Mouse (Mus musculus): ENCODE measurements around the gene Tmem30c. TPM values are rescaled to one million over a fixed set of nuclear protein-coding genes. Genes with fewer than 3 reads are reported as not detected.

Tmem30c gene
- polyA plus RNA-seq (2015; fragmentation: Nextera tagmentation; extraction: Ambion mirVana) = 0.18 and 0.25 TPM in 2 replicates

DNA sequence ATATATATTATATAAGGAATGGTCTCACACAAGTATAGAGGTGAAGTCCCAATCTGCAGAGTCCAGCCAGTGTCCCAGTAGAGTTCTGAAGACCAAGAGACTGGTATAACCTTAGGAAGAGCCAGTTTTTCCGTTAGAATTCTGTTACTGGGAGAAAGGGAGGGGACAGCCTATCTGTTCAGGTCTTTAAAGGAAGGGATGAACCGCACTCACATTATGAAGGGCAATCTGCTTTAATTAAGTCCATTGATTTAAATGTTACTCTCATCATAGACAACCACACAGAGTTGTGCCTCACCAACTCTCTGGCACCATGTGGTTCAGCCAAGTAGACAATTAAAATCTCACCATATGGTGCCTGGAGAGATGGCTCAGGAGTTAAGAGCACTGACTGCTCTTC is at the start of gene Tmem30c:
Gene Tmem30c (minus strand): TSS at position 101 of the 400 bp plus-strand sequence.
- Histone ChIP-seq H3K4me2 (no peak within 1 kb of the TSS), H3K9me3 (no peaks in the 10 kb centered on the region)

DNA sequence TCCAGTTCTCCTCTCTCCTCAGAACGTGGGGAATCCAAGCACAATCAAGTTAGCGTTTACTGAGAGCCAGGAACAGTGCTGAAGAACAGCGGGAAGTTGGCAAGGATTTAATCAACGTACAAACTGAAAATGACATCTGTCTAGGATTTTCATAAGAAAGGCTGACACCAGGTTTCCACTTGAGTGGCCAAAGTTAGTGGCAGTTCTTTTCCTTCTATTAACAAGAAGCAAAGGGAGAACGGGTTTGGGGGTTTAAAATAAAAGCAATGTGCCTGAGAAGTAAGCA is 47.9 kb upstream of the Tmem30c start:
- 32% methylated on average over 5 of the region's 5 CpGs for whole genome bisulfite sequencing
- no peaks in the 10 kb centered on the region for H3K36me3 ChIP-seq
- ATAC-seq (ENCODE audit: insufficient number of reproducible peaks, insufficient read depth, low FRiP score, low TSS enrichment, low read depth) = no peak
- H3K4me1 ChIP-seq = peaks cover 30% of the 10 kb centered on the region
- no peak overlapping the region for H3K4me2 ChIP-seq
- H3K9me3 ChIP-seq = no peaks in the 10 kb centered on the region
- no peak overlapping the region for H3K27ac ChIP-seq
- H3K9ac ChIP-seq = no peak overlapping the region
- no peak overlapping the region for H3K4me3 ChIP-seq
- no peaks in the 10 kb centered on the region for H3K27me3 ChIP-seq

More for the DNA sequence above, at the start of gene Tmem30c:
- Histone ChIP-seq H3K27me3 (no peaks in the 10 kb centered on the region), H3K4me3 (no peak within 1 kb of the TSS), H3K4me1 (no peaks in the 10 kb centered on the region), H3K36me3 (no peaks in the 10 kb centered on the region), H3K9ac (no peak within 1 kb of the TSS), H3K27ac (no peak within 1 kb of the TSS)
- no peak for ATAC-seq (ENCODE audit: insufficient number of reproducible peaks, insufficient read depth, low FRiP score, low TSS enrichment, low read depth)
- 74% methylated on average over 2 of the region's 2 CpGs for whole genome bisulfite sequencing

DNA sequence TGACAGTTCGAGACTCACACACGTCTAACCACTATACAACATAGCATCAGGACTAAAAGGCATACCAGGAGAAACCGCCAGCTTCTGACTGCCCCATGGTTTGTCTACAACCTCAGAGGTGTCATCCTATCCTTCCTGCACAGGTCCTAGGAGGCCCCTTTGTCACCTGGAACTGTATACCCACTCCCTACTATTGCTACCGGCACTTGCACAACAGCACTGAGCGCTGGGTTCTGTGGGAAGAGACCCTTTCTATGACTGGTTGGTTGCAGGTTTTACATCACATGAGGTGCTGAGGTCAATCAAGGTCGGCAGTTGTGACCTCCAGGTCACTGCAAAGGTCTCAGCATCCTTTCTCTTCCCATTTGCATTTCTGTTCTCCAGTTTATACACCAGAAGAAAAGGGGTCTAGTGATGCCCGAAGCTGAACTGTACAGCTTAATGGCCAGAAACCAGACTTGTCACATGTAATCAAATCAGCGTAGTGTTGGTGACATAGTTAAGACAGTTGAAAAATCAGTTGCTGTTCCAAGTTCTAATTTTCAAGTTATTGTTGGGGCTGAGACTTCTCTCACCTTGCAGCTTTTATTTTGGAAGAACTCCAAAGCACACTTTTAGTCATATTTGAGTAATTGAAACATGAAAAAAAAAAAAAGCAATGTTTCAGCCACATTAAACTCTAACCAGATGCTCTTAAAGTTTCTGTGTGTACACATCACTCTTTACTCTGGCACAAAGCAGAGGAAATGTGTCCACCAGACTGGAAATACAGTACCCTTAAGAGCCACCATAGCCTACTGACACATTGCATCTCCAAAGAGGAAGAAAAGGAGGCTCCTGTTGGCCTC is 47.3 kb upstream of the Tmem30c start:
- H3K4me1 ChIP-seq = peaks cover 30% of the 10 kb centered on the region
- no peak overlapping the region for H3K27ac ChIP-seq
- 63% methylated on average over 8 of the region's 8 CpGs for WGBS
- H3K9ac ChIP-seq = no peak overlapping the region
- ATAC-seq (ENCODE audit: insufficient number of reproducible peaks, insufficient read depth, low FRiP score, low TSS enrichment, low read depth) = no peak
- no peaks in the 10 kb centered on the region for H3K27me3 ChIP-seq
- H3K9me3 ChIP-seq = no peaks in the 10 kb centered on the region
- H3K4me2 ChIP-seq = no peak overlapping the region
- H3K4me3 ChIP-seq = no peak overlapping the region
- H3K36me3 ChIP-seq = no peaks in the 10 kb centered on the region

DNA sequence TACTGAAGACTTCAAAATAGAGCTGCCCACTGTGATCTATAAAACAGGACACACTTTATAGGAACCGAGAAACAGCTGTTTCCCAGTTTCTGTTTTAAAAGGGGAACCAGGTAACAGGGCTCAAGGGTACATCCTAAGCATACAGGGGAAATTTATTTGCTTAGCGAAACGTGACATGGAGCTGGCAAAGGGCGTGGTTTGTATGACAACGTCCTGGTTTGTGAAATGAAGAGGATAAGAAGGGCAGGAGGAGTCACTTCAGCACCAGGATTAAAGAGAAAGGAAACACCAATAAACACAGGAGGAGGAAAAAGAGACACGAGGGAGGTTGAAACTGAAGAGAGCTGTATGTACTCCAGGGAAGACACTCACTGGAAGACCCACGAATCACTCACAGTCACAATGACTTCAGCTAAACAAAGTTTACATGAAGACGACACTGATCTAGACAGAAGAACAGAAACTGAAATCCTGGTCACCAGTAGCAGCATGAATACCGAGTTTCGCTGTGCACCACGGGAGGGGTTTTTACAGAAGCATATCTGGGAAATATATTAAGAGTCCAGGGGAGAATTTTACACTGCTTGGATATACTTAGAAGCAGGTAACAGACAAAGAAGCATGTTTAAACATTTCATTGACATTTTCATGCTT is 44.2 kb upstream of the Tmem30c start:
- Histone ChIP-seq H3K4me2 (no peak overlapping the region), H3K4me1 (peaks cover 30% of the 10 kb centered on the region), H3K27me3 (no peaks in the 10 kb centered on the region), H3K36me3 (no peaks in the 10 kb centered on the region), H3K9me3 (no peaks in the 10 kb centered on the region), H3K4me3 (no peak overlapping the region), H3K9ac (no peak overlapping the region), H3K27ac (no peak overlapping the region)
- WGBS = 69% methylated on average over 11 of the region's 11 CpGs
- no peak for ATAC-seq (ENCODE audit: insufficient number of reproducible peaks, insufficient read depth, low FRiP score, low TSS enrichment, low read depth)

DNA sequence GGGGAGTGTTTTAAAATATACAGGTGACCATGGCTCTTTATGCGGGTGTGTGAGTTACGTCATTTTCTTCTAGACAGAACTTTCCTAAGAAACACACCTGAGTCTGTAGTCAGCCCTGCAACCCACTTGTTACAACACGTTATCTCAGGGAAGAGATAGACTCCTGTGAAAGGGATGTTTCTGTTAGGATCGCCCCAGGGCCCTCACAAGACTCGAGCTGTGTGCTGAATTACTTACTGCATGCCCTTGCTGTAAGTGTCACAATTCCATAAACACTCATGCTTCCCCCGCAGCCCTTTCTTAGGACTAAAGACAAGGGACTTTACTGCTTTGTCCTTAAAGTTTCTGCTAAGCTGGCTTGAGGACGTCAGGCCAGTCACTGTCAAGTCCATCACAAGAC is 39.6 kb upstream of the Tmem30c start:
- H3K27ac ChIP-seq = no peak overlapping the region

DNA sequence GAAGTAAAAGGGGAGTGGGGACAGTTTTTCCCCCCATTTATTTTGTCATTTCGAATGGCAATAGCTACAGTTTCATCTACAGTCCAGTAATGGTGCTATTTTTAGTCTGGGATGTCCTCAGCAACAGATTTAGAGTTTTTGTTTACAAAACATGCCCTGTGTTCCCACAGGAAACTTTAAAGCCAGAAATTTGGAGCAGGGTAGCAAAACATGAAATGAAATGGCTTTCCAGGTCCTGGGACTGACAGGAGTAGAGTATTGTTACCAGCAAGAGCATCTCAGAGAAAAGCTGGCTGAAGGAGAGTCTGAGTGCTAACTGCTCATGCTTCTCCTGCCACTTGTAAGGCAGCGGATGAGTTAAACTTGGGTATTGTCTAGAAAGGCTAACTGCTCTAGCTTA is 37.4 kb upstream of the Tmem30c start:
- no peak for ATAC-seq (ENCODE audit: insufficient number of reproducible peaks, insufficient read depth, low FRiP score, low TSS enrichment, low read depth)
- no peak overlapping the region for H3K4me3 ChIP-seq
- no peak overlapping the region for H3K9ac ChIP-seq
- no peaks in the 10 kb centered on the region for H3K27me3 ChIP-seq
- no peak overlapping the region for H3K27ac ChIP-seq
- no peak overlapping the region for H3K4me2 ChIP-seq
- H3K36me3 ChIP-seq = no peaks in the 10 kb centered on the region
- no peaks in the 10 kb centered on the region for H3K9me3 ChIP-seq
- WGBS = 88% methylated on average over 2 of the region's 2 CpGs
- H3K4me1 ChIP-seq = peaks cover 6% of the 10 kb centered on the region; the same call in 1 of the 2 replicates

More for the DNA sequence above, 39.6 kb upstream of the Tmem30c start:
- H3K4me1 ChIP-seq = peaks cover 6% of the 10 kb centered on the region; the same call in 1 of the 2 replicates
- no peak overlapping the region for H3K4me3 ChIP-seq
- no peak overlapping the region for H3K4me2 ChIP-seq
- H3K9ac ChIP-seq = no peak overlapping the region
- 63% methylated on average over 7 of the region's 7 CpGs for WGBS
- no peaks in the 10 kb centered on the region for H3K36me3 ChIP-seq
- no peak for ATAC-seq (ENCODE audit: insufficient number of reproducible peaks, insufficient read depth, low FRiP score, low TSS enrichment, low read depth)
- no peaks in the 10 kb centered on the region for H3K9me3 ChIP-seq
- no peaks in the 10 kb centered on the region for H3K27me3 ChIP-seq

DNA sequence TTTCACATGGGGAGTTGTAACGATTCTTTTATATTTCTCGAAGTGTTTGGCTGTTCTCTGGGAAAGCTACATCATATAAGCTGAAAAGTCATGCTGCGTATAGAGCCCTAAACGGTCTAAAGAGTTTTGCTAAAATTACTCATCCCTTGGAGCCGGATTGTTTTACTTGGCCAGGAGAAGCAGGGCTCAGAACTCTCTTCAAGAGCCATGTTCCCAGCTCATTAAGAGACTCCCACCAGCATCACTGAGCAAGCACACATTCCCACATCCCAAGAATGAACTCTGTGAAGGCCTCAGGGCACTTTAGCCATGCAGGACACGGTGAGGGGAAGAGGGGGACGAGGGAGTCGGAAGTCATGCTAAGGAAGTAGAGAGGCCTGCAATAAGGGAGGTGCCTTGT is 36.4 kb upstream of the Tmem30c start:
- 65% methylated on average over 8 of the region's 8 CpGs for whole genome bisulfite sequencing
- H3K9me3 ChIP-seq = no peaks in the 10 kb centered on the region
- no peak overlapping the region for H3K9ac ChIP-seq
- H3K4me3 ChIP-seq = no peak overlapping the region
- no peak for ATAC-seq (ENCODE audit: insufficient number of reproducible peaks, insufficient read depth, low FRiP score, low TSS enrichment, low read depth)
- H3K27me3 ChIP-seq = no peaks in the 10 kb centered on the region
- H3K27ac ChIP-seq = 0 out of 2 replicates have a peak overlapping the region, but pooled peaks have one; percentile 5
- H3K4me1 ChIP-seq = peaks cover 6% of the 10 kb centered on the region; the same call in 1 of the 2 replicates
- H3K4me2 ChIP-seq = no peak overlapping the region
- H3K36me3 ChIP-seq = no peaks in the 10 kb centered on the region

DNA sequence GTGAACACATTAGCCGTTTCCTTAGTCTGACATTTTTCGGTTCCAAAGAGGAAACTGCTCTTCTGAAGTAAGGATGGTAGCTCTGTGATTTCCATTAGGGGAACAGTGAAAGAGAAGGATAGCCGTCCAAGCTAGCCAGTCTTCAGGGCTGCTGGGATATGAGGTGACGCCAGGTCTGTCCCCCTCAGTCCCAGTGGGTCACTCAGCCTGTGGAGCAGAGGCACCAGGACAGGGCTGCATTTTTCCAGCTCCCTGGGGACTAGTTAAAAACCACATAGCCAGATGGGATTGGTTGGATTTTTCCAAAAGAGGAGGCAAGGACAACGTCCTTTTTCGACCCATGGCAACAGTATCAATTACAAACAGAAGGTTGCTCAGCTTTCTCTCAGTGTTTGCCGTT is 34.3 kb upstream of the Tmem30c start:
- Histone ChIP-seq H3K27me3 (no peaks in the 10 kb centered on the region), H3K9me3 (no peaks in the 10 kb centered on the region), H3K27ac (no peak overlapping the region), H3K4me3 (no peak overlapping the region), H3K4me1 (peaks cover 6% of the 10 kb centered on the region; the same call in 1 of the 2 replicates), H3K36me3 (no peaks in the 10 kb centered on the region), H3K4me2 (no peak overlapping the region), H3K9ac (no peak overlapping the region)
- no peak for ATAC-seq (ENCODE audit: insufficient number of reproducible peaks, insufficient read depth, low FRiP score, low TSS enrichment, low read depth)
- WGBS = 48% methylated on average over 7 of the region's 7 CpGs

DNA sequence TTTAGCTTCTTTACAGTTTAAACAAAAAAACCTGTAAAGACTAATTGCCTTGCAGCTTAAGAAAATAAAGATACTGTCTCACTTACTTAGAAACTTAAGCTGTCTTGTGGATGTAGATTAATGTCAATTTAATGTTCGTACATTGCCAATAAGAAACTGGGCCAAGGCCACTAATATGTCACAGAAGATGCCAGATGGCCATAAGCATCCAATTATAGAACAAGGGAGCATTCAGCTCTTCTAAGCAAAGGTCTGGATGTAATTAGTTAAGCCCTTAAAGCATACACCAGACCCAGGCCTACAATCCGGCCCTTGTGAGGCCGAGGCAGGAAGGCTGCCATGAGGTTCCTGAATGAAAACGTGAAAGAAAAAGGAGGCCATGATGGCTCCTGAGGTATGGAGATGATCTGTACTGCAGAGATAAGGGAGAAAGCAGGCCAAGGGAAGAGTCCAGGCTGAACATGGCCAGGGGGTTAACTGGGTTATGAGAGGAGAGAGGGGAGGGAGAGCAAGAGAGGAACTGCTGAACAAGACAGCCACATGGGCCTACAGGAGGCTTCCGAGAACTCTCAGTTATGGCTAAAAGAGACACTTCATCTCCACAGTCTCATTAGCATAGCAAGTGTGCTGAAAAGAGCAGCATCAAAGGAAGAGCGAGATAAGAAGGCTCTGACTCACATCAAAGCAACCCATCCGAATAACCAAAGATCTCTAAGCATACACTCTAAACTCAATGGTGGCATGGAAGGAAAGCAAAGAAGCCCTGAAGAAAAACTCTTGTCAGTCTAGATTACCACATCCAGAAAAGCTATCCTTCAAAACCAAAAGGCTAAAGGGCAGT is 26.8 kb upstream of the Tmem30c start:
- H3K4me3 ChIP-seq = no peak overlapping the region
- WGBS = 55% methylated on average over 7 of the region's 7 CpGs
- no peaks in the 10 kb centered on the region for H3K36me3 ChIP-seq
- H3K27me3 ChIP-seq = no peaks in the 10 kb centered on the region
- peaks cover 5% of the 10 kb centered on the region; the same call in 1 of the 2 replicates for H3K9me3 ChIP-seq
- H3K9ac ChIP-seq = no peak overlapping the region
- no peak overlapping the region for H3K27ac ChIP-seq
- H3K4me2 ChIP-seq = no peak overlapping the region
- no peak for ATAC-seq (ENCODE audit: insufficient number of reproducible peaks, insufficient read depth, low FRiP score, low TSS enrichment, low read depth)
- peaks cover 10% of the 10 kb centered on the region for H3K4me1 ChIP-seq

DNA sequence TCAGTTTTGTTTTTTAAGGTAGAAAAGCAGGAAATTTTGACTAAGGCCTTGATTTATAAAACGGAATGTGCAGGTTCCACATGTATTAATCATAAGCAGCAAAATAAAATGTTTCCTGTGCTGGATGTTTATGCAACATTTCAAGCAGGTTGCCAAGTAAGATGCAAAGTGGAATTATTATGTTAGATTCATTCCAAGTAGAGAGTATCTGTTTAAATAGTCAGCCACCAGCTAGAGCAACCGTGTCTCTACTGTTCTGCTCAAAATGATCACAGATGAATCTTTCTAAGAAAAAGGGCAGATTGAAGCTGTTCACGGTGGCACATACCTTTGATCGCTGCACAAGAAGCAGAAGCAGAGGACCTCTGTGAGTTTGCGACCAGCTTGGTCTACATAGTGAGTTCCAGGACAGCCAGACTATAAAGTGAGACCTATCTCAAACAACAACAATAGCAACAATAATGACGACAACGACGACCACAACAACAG is 26.0 kb upstream of the Tmem30c start:
- H3K36me3 ChIP-seq = no peaks in the 10 kb centered on the region
- H3K4me3 ChIP-seq = no peak overlapping the region
- ATAC-seq (ENCODE audit: insufficient number of reproducible peaks, insufficient read depth, low FRiP score, low TSS enrichment, low read depth) = no peak
- H3K9me3 ChIP-seq = peaks cover 5% of the 10 kb centered on the region; the same call in 1 of the 2 replicates
- no peak overlapping the region for H3K9ac ChIP-seq
- peaks cover 11% of the 10 kb centered on the region for H3K4me1 ChIP-seq
- H3K4me2 ChIP-seq = no peak overlapping the region
- WGBS = 59% methylated on average over 8 of the region's 8 CpGs
- H3K27me3 ChIP-seq = no peaks in the 10 kb centered on the region
- no peak overlapping the region; the same call in 1 of the 2 replicates for H3K27ac ChIP-seq

DNA sequence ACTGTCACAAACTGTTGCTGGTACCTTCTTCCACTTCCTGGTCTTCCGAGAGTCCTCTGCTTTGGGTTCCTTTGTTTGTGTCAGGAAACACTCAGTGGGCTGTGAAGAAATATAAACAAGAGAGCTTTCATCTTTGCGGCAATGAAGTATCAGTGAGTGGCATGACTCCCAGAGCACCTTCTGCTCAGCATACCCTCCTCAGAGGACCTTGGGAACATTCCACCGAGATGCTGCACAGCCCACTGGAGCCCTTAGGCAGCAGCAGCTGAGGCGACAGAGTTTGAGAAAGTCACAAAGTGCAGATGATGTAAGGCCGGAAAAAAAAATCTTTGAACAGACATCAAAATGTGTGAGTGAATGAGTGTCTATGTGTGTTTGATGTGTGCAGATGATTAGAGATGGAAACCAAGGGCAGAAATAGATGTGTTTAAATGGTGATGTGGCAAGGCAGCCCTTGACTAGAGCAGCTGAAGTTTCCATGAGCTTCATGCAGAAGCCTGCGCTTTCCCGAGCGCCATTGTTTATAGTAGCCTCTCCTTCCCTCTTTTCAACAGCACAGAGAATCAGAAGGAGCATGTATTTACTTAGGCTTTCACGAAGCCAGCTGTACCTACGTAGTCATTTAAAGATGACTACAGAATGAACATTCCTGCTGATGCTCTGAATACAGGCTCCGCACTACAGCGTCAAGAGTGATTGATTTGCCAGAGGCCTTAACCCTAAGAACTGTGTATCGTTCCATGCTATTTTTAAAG is 25.4 kb upstream of the Tmem30c start:
- H3K4me2 ChIP-seq = no peak overlapping the region
- no peaks in the 10 kb centered on the region for H3K36me3 ChIP-seq
- no peak overlapping the region for H3K27ac ChIP-seq
- peaks cover 5% of the 10 kb centered on the region; the same call in 1 of the 2 replicates for H3K9me3 ChIP-seq
- ATAC-seq (ENCODE audit: insufficient number of reproducible peaks, insufficient read depth, low FRiP score, low TSS enrichment, low read depth) = no peak
- no peak overlapping the region for H3K4me3 ChIP-seq
- H3K27me3 ChIP-seq = no peaks in the 10 kb centered on the region
- WGBS = 53% methylated on average over 13 of the region's 13 CpGs
- H3K9ac ChIP-seq = no peak overlapping the region
- H3K4me1 ChIP-seq = peaks cover 11% of the 10 kb centered on the region

Measured in embryonic facial prominence, embryonic 13.5 days (tissue).